Mouse (Mus musculus): ENCODE measurements around the gene D1Ertd622e.

D1Ertd622e gene

GRCm38 (mm10) chr1:97578025-97578417 is 83.9 kb downstream of the D1Ertd622e start:
- no peak for DNase-seq

- no peak for DNase-seq
These were observed 84.5 kb downstream of the D1Ertd622e start for GRCm38 (mm10) chr1:97577062-97578024.

GRCm38 (mm10) chr1:97576576-97576975 is 85.3 kb downstream of the D1Ertd622e start:
- no peak for DNase-seq

GRCm38 (mm10) chr1:97570814-97571213 is 91.1 kb downstream of the D1Ertd622e start:
- no peak for DNase-seq

DNA sequence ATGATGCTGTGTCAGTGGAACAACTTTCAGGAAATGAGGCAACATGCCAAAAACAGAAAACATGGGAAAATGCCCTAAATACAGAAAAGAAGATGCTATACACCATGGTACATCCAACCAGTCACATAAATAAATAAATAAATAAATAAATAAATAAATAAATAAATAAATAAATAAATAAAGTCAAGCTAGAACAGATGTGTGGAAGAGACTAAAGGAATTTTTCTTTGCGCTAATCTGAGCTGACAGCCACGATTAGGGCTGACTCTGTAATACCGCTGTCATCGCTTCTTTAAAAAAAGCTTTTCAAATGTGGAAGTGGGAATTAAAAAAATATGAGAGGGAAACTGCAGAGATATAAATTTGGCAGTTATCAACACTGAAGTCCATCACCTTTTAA is 93.9 kb downstream of the D1Ertd622e start:
- no peak for DNase-seq

GRCm38 (mm10) chr1:97564641-97565040 is 97.2 kb downstream of the D1Ertd622e start:
- DNase-seq: no peak

GRCm38 (mm10) chr1:97562867-97563266 is 99.0 kb downstream of the D1Ertd622e start:
- DNase-seq: no peak
